Mouse (Mus musculus) thymus, postnatal 10 days (tissue): ENCODE results near the gene Parva.
A peak's percentile ranks its signal among the peaks of the same experiment; 100 is the strongest.

Experiments used
- DNase-seq, 2 experiments: peaks; one replicate each; pipeline ENCODE4 v3.0.0; 2021; ENCODE audit warnings: low spot score in 2 of 2

Gene Parva

GRCm38 (mm10) chr7:112423438-112423837 lies 3.9 kb upstream of the Parva start:
- no peak for DNase-seq

- DNase-seq = no peak
Measured at GRCm38 (mm10) chr7:112426811-112427210, 494 bp upstream of the Parva start.

GRCm38 (mm10) chr7:112428158-112428535 lies 842 bp downstream of the Parva start:
- DNase-seq = no peak

GRCm38 (mm10) chr7:112439846-112440245 lies 12.5 kb downstream of the Parva start:
- DNase-seq = no peak

- DNase-seq = no peak
Measured at GRCm38 (mm10) chr7:112444152-112444984, 17.1 kb downstream of the Parva start.

GRCm38 (mm10) chr7:112444985-112445367 lies 17.7 kb downstream of the Parva start:
- DNase-seq = no peak

- DNase-seq = no peak
Measured at GRCm38 (mm10) chr7:112446498-112446897, 19.2 kb downstream of the Parva start.

- DNase-seq = no peak
Measured at GRCm38 (mm10) chr7:112449954-112450700, 22.8 kb downstream of the Parva start.

GRCm38 (mm10) chr7:112452471-112452870 lies 25.2 kb downstream of the Parva start:
- no peak for DNase-seq

- DNase-seq = no peak
Measured at GRCm38 (mm10) chr7:112453805-112454214, 26.5 kb downstream of the Parva start.

- DNase-seq = no peak
Measured at GRCm38 (mm10) chr7:112454380-112454779, 27.1 kb downstream of the Parva start.

- no peak for DNase-seq
Measured at GRCm38 (mm10) chr7:112454951-112455350, 27.6 kb downstream of the Parva start.

GRCm38 (mm10) chr7:112455566-112456110 lies 28.3 kb downstream of the Parva start:
- DNase-seq = no peak

GRCm38 (mm10) chr7:112457373-112457772 lies 30.1 kb downstream of the Parva start:
- no peak for DNase-seq

- DNase-seq = no peak
Measured at GRCm38 (mm10) chr7:112457920-112458319, 30.6 kb downstream of the Parva start.

- DNase-seq = no peak
Measured at GRCm38 (mm10) chr7:112458440-112458839, 31.1 kb downstream of the Parva start.

- no peak for DNase-seq
Measured at GRCm38 (mm10) chr7:112463074-112463473, 35.8 kb downstream of the Parva start.

- no peak for DNase-seq
Measured at GRCm38 (mm10) chr7:112465920-112466319, 38.6 kb downstream of the Parva start.

GRCm38 (mm10) chr7:112466786-112467185 lies 39.5 kb downstream of the Parva start:
- DNase-seq = no peak

GRCm38 (mm10) chr7:112467687-112468111 lies 40.4 kb downstream of the Parva start:
- no peak for DNase-seq

- peak in 1 of 2 experiments; percentile 54 for DNase-seq
Measured at GRCm38 (mm10) chr7:112469817-112470216, 42.5 kb downstream of the Parva start.

- DNase-seq = no peak
Measured at GRCm38 (mm10) chr7:112471316-112471715, 44.0 kb downstream of the Parva start.
